Mouse (Mus musculus) limb, embryonic 15.5 days (tissue): ENCODE measurements around the gene Efna4. TPM values are rescaled to one million over a fixed set of nuclear protein-coding genes. Genes with fewer than 3 reads are reported as not detected.

Source experiments
- ATAC-seq: fragments of 200-750 bp; cut with Nextera tagmentation; 2 replicates; pipeline ENCODE4 v1.8.0; 2017; ENCODE audit warnings: low read depth, moderate TSS enrichment; ENCODE audit not compliant: insufficient number of reproducible peaks, low FRiP score, low TSS enrichment
- H3K27ac ChIP-seq: fragments of 300-500 bp; sonication (generic); 2 replicates; pipeline ENCODE4 v1.5.1; 2015; ENCODE audit warnings: moderate library complexity, mild to moderate bottlenecking, inconsistent platforms
- H3K27me3 ChIP-seq: fragments of 300-500 bp; sonication (generic); 2 replicates; pipeline ENCODE4 v1.6.1; 2015; ENCODE audit warnings: inconsistent platforms
- H3K36me3 ChIP-seq: fragments of 300-500 bp; sonication (generic); 2 replicates; pipeline ENCODE4 v1.6.1; 2015; ENCODE audit warnings: inconsistent platforms
- H3K4me1 ChIP-seq: fragments of 300-500 bp; sonication (generic); 2 replicates; pipeline ENCODE4 v1.6.1; 2015; ENCODE audit warnings: inconsistent platforms
- H3K4me2 ChIP-seq: fragments of 300-500 bp; sonication (generic); 2 replicates; pipeline ENCODE4 v1.6.1; 2015; ENCODE audit warnings: mild to moderate bottlenecking, inconsistent platforms
- H3K4me3 ChIP-seq: fragments of 300-500 bp; sonication (generic); 2 replicates; pipeline ENCODE4 v1.5.1; 2015; ENCODE audit warnings: mild to moderate bottlenecking, inconsistent platforms
- H3K9ac ChIP-seq: fragments of 300-500 bp; sonication (generic); 2 replicates; pipeline ENCODE4 v1.6.1; 2015; ENCODE audit warnings: inconsistent platforms
- H3K9me3 ChIP-seq: fragments of 300-500 bp; sonication (generic); 2 replicates; pipeline ENCODE4 v1.6.1; 2016; ENCODE audit warnings: inconsistent platforms
- WGBS: fragments of 180-500 bp; shearing (Covaris S2); methylation state at CpG from one replicate; pipeline ENCODE4 v1.1.7; 2015; 5-methylcytosine and 5-hydroxymethylcytosine counted together
- polyA plus RNA-seq: library from polyadenylated mRNA; unstranded; fragments of >200 nt; fragmentation: Nextera tagmentation; extraction: Ambion mirVana; gene quantifications from 2 replicates; pipeline ENCODE4 v1.2.1, GENCODE M21; 2015

The Efna4 gene
- polyA plus RNA-seq, 1 experiment from 2014 or later: 34.4 TPM

GRCm38 (mm10) chr3:89315195-89315929, 22.5 kb downstream of the Efna4 start:
- H3K36me3 ChIP-seq: no peaks in the 10 kb centered on the region
- peaks cover 53% of the 10 kb centered on the region for H3K4me1 ChIP-seq
- no peaks in the 10 kb centered on the region for H3K9me3 ChIP-seq
- 6% methylated on average over 25 of the region's 26 CpGs for WGBS
- peak overlapping the region; percentile 28 for H3K4me3 ChIP-seq
- H3K27me3 ChIP-seq: peaks cover 21% of the 10 kb centered on the region
- H3K4me2 ChIP-seq: peak overlapping the region; percentile 49
- no peak overlapping the region for H3K27ac ChIP-seq
- peak overlapping the region; percentile 1; the same call in 1 of the 2 replicates for H3K9ac ChIP-seq
- no peak for ATAC-seq

- ATAC-seq: no peak
- H3K4me2 ChIP-seq: peak overlapping the region; percentile 49; the same call in 1 of the 2 replicates
- peaks cover 47% of the 10 kb centered on the region for H3K4me1 ChIP-seq
- peaks cover 20% of the 10 kb centered on the region; the same call in 1 of the 2 replicates for H3K27me3 ChIP-seq
- H3K36me3 ChIP-seq: no peaks in the 10 kb centered on the region
- 44% methylated on average over 2 of the region's 2 CpGs for WGBS
- H3K4me3 ChIP-seq: no peak overlapping the region
- H3K27ac ChIP-seq: no peak overlapping the region
- 0 out of 2 replicates have a peak overlapping the region, but pooled peaks have one; percentile 1 for H3K9ac ChIP-seq
- no peaks in the 10 kb centered on the region for H3K9me3 ChIP-seq
Observed at GRCm38 (mm10) chr3:89314791-89315190, 23.0 kb downstream of the Efna4 start.

- WGBS: 70% methylated on average over 5 of the region's 5 CpGs
- Histone ChIP-seq H3K27ac (no peak overlapping the region), H3K36me3 (no peaks in the 10 kb centered on the region), H3K9me3 (no peaks in the 10 kb centered on the region), H3K4me1 (peaks cover 42% of the 10 kb centered on the region), H3K27me3 (peaks cover 17% of the 10 kb centered on the region; the same call in 1 of the 2 replicates), H3K4me3 (no peak overlapping the region), H3K9ac (no peak overlapping the region), H3K4me2 (no peak overlapping the region)
- ATAC-seq: no peak
Observed at GRCm38 (mm10) chr3:89314340-89314739, 23.5 kb downstream of the Efna4 start.

GRCm38 (mm10) chr3:89308089-89308488, 29.7 kb downstream of the Efna4 start:
- H3K27me3 ChIP-seq: no peaks in the 10 kb centered on the region
- 4% methylated on average over 9 of the region's 9 CpGs for WGBS
- H3K9me3 ChIP-seq: no peaks in the 10 kb centered on the region
- no peak overlapping the region for H3K27ac ChIP-seq
- H3K4me1 ChIP-seq: peaks cover 18% of the 10 kb centered on the region; the same call in 1 of the 2 replicates
- no peak overlapping the region for H3K9ac ChIP-seq
- peak; percentile 72 for ATAC-seq
- H3K4me2 ChIP-seq: no peak overlapping the region
- no peak overlapping the region for H3K4me3 ChIP-seq
- H3K36me3 ChIP-seq: no peaks in the 10 kb centered on the region

- 0 out of 2 replicates have a peak, but pooled peaks have one; percentile 49 for ATAC-seq
- H3K36me3 ChIP-seq: no peaks in the 10 kb centered on the region
- no peak overlapping the region for H3K27ac ChIP-seq
- no peak overlapping the region for H3K4me2 ChIP-seq
- peaks cover 18% of the 10 kb centered on the region; the same call in 1 of the 2 replicates for H3K4me1 ChIP-seq
- WGBS: 45% methylated on average over 8 of the region's 8 CpGs
- H3K9me3 ChIP-seq: no peaks in the 10 kb centered on the region
- no peak overlapping the region for H3K9ac ChIP-seq
- H3K27me3 ChIP-seq: no peaks in the 10 kb centered on the region
- no peak overlapping the region for H3K4me3 ChIP-seq
Observed at GRCm38 (mm10) chr3:89305551-89306325, 32.1 kb downstream of the Efna4 start.

- Histone ChIP-seq H3K9me3 (no peaks in the 10 kb centered on the region), H3K4me3 (no peak overlapping the region), H3K4me1 (peaks cover 19% of the 10 kb centered on the region; the same call in 1 of the 2 replicates), H3K36me3 (no peaks in the 10 kb centered on the region), H3K4me2 (no peak overlapping the region), H3K27ac (no peak overlapping the region), H3K27me3 (no peaks in the 10 kb centered on the region), H3K9ac (no peak overlapping the region)
- ATAC-seq: no peak
- 66% methylated on average over 4 of the region's 4 CpGs for WGBS
Observed at GRCm38 (mm10) chr3:89305105-89305504, 32.7 kb downstream of the Efna4 start.

- Histone ChIP-seq H3K4me2 (no peak overlapping the region), H3K36me3 (no peaks in the 10 kb centered on the region), H3K27ac (no peak overlapping the region), H3K9me3 (no peaks in the 10 kb centered on the region), H3K9ac (no peak overlapping the region), H3K4me3 (no peak overlapping the region), H3K27me3 (no peaks in the 10 kb centered on the region), H3K4me1 (peaks cover 26% of the 10 kb centered on the region)
- 62% methylated on average over 6 of the region's 6 CpGs for WGBS
- no peak for ATAC-seq
Observed at GRCm38 (mm10) chr3:89304440-89304839, 33.4 kb downstream of the Efna4 start.

GRCm38 (mm10) chr3:89300514-89300913, 37.3 kb downstream of the Efna4 start:
- Histone ChIP-seq H3K36me3 (no peaks in the 10 kb centered on the region), H3K27ac (no peak overlapping the region)
- ATAC-seq: no peak

GRCm38 (mm10) chr3:89300071-89300470, 37.8 kb downstream of the Efna4 start:
- Histone ChIP-seq H3K4me1 (peaks cover 15% of the 10 kb centered on the region), H3K36me3 (no peaks in the 10 kb centered on the region), H3K4me3 (peak overlapping the region; percentile 23; the same call in 1 of the 2 replicates), H3K9me3 (no peaks in the 10 kb centered on the region), H3K27ac (no peak overlapping the region), H3K9ac (0 out of 2 replicates have a peak overlapping the region, but pooled peaks have one; percentile 28), H3K27me3 (no peaks in the 10 kb centered on the region), H3K4me2 (peak overlapping the region; percentile 42)
- WGBS: 36% methylated on average over 1 of the region's 1 CpGs
- no peak for ATAC-seq

More at GRCm38 (mm10) chr3:89300514-89300913, 37.3 kb downstream of the Efna4 start:
- Histone ChIP-seq H3K4me3 (no peak overlapping the region), H3K4me1 (peaks cover 18% of the 10 kb centered on the region), H3K9ac (no peak overlapping the region), H3K9me3 (no peaks in the 10 kb centered on the region), H3K4me2 (no peak overlapping the region), H3K27me3 (no peaks in the 10 kb centered on the region)
- 79% methylated on average over 2 of the region's 2 CpGs for WGBS

- H3K4me1 ChIP-seq: peaks cover 12% of the 10 kb centered on the region
- no peak for ATAC-seq
- H3K9me3 ChIP-seq: no peaks in the 10 kb centered on the region
- 0 out of 2 replicates have a peak overlapping the region, but pooled peaks have one; percentile 28 for H3K9ac ChIP-seq
- H3K4me2 ChIP-seq: peak overlapping the region; percentile 42
- H3K4me3 ChIP-seq: peak overlapping the region; percentile 23
- H3K36me3 ChIP-seq: no peaks in the 10 kb centered on the region
- no peak overlapping the region; the same call in 1 of the 2 replicates for H3K27ac ChIP-seq
- WGBS: 1% methylated on average over 14 of the region's 14 CpGs
- no peaks in the 10 kb centered on the region for H3K27me3 ChIP-seq
Observed at GRCm38 (mm10) chr3:89299499-89299898, 38.3 kb downstream of the Efna4 start.

- H3K4me3 ChIP-seq: no peak overlapping the region
- no peaks in the 10 kb centered on the region for H3K27me3 ChIP-seq
- H3K27ac ChIP-seq: no peak overlapping the region
- no peaks in the 10 kb centered on the region for H3K36me3 ChIP-seq
- no peak overlapping the region for H3K4me2 ChIP-seq
- ATAC-seq: no peak
- no peaks in the 10 kb centered on the region for H3K9me3 ChIP-seq
- peaks cover 12% of the 10 kb centered on the region for H3K4me1 ChIP-seq
- WGBS: 89% methylated on average over 6 of the region's 6 CpGs
- H3K9ac ChIP-seq: no peak overlapping the region
Observed at GRCm38 (mm10) chr3:89298908-89299307, 38.9 kb downstream of the Efna4 start.
